Mouse (Mus musculus) kidney, adult 18-20 months (tissue): ENCODE measurements at regions not wholly inside any gene's neighbourhood (a gene's known extent, or its start where the extent isn't known, plus 50 kb on each side); places are given as distances from the start of the nearest gene placed in this dataset.

Source experiments
- DNase-seq: peaks from one replicate; pipeline ENCODE4 v3.0.0; 2021

DNA sequence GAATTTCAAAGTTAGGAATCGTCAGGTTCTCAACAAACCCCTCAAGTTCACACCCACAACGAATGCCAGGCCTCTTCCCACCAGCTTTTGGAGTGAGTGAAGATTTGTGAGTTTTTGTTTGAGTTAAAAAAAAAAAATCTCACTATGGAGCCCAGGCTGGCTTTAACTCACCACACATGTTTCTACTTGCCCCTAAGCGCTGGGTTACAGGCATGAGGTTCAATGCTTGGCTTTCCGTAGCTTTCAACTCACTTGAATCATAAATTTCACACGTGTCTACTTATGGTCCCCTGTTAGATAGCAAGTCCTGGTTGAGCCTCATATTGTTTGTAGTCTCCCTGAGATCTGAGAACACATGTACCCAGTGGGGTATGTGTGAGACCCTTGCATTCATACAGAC is 122.8 kb upstream of the Efna5 start:
- no peak for DNase-seq

DNA sequence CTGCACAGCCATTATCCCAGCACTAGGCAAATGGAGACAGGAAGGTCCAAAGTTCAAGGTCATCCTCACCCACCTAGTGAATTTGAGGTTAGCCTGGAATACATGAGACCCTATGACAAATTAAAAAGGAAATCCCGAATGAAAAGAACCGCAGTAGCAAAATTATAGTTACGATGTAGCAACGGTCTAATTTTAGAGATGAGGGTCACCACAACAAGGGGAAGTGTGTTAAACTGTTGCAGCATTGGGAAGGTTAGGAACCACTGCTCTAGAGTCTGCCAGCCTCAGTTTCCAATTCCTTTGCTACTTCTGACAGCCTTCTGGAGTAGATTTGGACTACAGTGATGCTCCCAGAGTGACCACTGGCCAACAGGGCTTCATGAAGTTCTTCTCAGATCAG is 121.6 kb upstream of the Efna5 start:
- no peak for DNase-seq

DNA sequence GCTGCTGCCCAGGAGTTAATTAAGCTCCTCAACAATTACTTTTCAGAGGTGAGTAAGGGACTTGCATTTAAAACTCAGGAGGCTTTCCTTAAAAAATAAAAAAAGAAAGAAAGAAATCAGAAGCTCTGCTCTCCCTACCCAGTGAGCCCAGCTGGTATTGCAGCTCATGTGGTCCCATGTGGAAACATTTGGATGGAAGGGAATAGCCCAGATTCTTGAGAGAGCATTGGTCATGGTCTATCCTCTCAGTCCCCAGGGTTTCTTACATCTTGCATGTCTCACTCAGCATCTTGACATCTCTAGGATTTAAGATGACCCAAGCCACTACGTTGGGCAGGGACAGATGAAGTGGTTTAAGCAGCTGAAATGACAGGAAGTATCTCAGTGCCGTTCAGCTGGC is 120.8 kb upstream of the Efna5 start:
- DNase-seq = no peak

DNA sequence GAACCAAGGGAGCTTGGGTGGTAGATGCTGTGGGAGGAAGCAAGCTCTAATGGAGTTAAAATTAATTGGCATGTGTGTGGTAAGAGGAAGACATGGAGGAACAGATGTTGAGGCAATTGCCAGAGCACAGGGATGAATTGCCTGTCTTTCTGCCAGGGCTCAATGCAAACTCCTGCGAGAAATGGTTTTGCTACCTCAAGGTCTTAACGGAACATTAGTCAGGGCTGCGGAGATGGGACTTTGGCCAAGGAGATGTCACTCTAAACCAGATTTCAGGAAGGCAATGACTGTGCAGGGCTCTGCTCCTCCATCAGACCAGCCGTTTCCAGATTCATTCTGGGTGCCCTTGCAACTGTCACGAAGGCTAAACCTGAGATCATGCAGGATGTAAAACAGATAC is 116.6 kb upstream of the Efna5 start:
- DNase-seq = no peak

DNA sequence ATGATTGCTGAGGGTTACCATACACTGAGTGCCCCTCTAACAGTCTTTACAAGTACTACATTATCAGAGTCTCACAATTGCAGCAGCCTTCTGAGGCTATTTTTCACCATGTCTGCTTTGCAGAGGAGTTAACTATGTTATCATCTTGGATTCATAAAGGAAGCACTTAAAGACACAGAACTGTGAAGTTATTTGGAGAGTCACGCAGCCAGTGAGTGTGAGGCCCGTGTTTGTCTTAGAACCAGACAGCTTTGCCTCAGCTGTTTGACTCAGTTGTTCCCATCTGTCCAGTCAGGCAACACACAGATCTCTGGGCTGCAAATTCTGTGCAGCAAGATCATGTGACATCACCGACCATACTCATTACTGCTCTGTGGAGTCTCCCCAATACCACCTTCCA is 114.2 kb upstream of the Efna5 start:
- no peak for DNase-seq

DNA sequence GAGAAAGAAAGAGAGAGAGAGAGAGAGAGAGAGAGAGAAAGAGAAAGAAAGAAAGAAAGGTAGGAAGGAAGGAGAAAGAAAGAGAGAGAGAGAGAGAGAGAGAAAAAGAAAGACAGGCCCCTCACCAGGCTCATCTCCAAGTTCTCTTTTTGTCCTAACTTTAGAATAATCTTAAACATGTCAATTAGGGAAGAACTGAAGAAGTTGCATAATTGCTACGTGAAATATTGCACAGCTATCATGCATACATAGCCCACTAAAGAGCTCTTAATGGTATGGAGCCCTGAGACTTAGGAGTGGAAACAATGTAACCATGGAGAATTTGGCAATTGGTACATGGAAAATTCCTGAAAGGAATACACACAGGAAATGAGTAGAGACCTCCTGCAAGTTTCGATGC is 111.9 kb upstream of the Efna5 start:
- no peak for DNase-seq

DNA sequence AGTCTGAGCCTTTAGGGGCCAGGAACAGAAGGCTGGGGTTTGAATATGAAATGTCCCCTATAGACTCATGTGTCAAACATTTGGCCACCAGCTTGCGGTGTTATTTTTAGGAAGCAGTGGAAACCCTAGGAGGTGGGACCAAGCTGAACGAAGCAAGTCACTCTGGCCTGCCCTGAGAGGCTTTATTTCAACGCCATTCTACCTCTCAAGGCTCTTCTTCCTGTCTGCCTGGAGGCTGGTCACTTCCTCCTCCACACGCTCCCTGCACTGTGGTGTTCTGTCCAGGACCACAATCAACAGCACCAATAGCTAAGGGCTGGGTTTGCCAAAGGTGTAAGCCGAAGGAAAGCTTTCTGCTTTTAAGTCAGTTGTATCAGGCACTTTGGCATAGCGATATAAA is 105.2 kb upstream of the Efna5 start:
- DNase-seq = no peak

DNA sequence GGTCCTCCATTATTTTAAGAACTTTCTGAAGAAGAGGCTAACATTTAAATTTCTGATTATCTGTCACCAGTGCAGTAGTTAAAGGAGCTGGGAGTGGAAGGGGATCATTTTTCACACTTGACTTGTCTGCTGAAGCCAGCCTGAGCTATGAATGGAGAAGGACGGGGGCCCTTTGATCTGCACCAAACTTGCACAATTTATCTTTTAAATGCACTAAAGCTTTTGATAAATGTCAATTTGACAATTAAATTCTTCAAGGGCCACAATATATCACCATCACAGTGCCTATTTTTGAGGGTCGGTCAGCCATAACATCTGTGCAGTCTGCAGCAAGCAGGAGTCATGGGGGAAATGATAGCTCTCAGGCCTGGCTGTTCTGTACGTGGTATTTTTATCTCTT is 99.2 kb upstream of the Efna5 start:
- DNase-seq = no peak

DNA sequence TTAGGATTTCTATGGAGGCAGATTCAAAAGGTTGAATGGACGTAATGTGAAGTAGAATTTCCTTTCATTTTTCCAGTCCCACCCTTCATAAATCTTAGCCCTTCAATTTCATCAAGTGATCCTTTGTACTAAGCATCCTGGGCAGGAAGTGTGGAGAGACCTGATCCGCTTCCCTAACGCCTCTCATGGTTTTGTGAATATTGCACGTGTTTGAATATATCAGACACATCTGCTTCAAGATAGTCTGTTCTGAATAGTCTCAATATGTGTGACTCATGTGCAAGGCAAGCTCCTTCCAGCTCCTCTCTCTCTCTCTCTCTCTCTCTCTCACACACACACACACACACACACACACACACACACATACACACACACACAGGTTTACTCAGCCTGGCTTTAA is 96.4 kb upstream of the Efna5 start:
- DNase-seq = no peak

DNA sequence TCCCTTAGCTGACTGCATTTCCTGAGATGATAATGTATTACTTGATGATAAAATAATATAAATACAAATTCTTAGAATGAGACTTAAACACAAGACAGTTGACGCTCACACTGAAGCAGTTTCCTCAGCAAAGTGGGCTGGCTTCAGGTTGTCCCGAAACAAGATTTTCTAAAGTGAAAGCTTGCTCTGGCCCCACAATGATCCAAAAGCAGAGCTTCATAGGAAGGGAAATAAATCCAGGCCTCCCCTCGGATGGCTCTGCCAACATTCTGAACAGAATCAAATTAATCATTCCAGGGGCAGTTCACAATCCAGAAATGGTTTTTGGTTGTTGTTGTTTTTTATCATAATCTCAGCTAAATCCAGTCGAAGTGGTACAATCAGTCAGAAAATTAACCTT is 96.0 kb upstream of the Efna5 start:
- DNase-seq = no peak

DNA sequence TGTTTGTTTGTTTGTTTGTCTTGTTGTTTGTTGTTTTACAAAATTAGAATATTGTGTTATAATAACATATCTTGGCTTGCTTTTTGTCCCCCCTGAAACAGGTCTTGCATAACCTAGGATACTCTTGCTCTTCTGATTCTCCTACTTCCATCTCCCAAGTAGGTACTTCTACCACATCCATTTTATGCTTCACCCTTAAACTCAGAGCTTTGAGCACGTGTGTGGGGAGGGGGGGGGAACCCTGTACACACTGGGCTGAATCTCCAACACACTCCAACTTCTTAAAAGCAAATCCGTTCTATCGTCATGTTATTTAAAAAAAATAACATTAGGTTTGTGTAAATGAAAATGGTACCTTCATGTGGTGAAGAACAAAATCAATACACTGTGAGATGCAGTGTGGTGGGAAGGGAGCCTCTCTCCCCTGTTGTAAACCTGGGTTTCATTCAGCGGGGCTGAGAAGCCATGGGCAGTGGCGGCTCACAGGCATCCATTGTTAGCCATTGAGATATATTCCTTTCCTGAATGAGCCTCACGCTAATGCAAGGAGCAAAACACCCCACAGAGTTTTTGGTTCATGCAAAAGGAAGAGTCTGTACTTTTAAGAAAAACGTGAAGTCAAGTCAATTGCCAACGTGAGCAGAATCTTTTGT is 93.6 kb upstream of the Efna5 start:
- DNase-seq = no peak

DNA sequence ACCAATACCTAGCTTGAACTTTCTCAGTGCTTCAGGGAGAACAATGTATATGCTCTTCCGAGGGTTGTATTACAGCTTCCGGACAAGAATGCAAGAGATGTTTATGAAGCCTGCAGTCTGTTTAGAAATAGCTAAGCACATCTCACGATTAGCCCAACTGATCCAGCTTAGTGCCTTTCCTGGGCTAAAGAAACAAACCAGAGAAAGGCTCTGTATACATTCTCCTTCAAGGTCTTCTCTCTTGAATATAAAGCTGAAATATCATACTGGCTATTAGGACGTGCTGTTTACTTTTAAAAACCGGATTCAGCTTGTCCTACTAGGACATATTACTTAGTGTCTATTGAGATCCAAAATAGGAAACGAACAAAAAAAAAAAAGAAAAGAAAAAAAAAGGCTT is 87.9 kb upstream of the Efna5 start:
- no peak for DNase-seq

DNA sequence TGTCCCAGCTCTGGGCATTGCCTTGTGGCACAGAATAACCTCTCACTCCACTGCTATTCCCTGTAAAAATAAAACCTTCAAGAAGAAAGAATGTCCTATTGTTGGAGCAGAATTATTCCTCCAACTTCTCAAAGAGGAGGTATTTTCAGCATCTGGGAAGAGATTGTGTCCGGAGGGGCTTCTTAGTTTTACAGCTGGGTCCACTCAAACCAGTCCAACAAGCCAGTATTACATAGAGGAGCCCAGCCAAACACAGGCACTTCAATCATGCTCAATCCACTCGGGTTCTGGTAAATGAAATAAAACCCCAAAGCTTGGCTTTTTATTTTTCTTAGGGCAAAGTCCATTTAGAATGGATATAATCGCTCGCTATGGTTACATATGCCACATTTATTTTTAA is 82.7 kb upstream of the Efna5 start:
- DNase-seq = no peak

DNA sequence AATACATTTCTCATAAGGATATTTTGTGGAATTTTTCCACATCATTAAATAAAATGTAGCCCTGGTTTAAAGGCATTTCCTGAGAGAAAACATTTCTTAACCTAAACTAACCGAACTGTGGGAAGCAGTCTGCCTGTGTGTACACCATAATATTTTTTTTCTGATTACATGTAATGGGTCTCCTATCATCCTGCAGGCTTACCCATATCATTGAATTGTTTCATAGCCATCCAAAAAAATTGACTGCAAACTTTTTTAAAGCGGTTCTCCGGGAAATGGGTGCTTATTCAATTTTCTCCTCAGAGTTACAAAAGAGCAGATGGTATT is 81.1 kb upstream of the Efna5 start:
- no peak for DNase-seq

DNA sequence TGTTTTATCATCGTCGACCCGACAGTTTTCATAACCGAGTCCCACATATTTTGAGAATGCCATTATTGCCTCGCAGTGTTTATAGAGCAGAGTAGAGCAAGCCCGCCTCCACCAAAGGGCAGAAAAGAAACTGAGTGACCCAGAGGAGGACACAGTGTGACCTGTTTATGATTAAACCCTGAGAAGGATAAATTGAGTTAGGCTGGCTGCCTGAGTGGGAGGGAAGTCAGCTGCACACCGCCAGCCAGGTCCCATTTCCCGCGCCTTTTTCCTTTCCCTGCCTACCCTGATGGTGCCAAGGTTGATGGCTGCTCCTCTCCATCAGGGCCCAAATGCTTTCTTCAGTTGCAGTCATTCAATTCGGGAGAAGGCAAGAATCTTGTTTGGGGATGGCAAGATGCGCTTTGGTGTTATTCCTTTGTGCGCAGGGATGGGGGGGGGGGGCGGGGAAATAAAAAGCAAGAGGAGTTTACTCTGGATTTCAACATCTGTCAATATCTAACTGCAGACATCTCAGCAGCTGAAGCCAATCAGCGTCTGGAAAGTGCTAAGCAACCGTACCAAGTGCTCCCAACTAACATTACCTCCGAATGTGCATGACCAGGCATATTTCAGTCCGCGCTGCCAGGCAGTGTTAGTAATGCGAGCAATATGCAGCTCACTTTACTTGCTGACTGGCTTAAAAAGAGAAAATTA is 80.6 kb upstream of the Efna5 start:
- peak; percentile 15 for DNase-seq

DNA sequence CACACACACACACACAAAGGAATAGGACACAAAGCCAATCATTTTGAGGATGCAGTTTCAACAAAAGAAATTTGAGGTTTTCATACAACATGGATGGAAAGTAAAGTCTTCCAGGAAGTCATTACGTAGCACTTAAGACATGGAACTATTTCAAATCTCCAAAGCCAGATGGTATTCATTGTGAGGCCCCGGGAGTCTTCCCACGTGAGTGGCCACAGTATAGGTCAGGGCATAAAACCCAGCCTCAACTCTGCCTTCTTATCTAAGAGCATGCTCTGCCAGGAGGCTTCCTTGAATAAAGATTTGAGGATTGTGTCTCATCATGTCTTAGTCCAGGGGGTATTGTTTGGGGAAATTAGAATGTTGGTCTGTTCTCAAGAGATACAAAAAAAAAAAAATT is 78.0 kb upstream of the Efna5 start:
- DNase-seq = no peak

DNA sequence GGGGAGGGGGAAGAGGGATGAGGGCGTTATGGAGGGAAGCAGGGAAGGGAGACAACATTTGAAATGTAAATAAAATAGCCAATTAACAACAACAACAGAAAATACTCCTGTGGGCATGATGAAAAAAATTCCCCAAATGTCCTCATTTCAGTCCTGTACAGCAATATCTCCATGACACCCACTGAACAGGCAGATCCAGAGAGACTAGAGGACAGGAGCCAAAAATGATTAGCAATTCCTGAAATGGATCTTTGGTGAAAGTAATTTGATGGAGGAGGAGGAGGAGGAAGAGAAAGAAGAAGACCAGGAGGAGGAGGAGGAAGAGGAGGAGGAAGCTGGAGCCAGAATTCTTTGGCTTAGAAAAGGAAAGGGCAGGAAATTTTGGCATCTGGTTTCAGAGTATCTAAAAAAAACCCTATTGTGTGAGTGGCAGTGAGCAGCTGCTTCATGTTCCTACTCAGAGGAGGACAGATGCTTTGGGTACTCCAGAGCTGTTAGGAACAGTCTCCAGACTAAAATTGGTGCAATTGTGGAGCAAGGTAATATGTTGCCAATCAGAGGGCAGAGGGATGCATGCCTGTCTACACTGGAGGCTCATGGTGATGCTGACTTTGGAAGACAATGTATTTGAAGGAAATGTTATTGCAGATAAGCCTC is 66.5 kb upstream of the Efna5 start:
- DNase-seq = no peak

DNA sequence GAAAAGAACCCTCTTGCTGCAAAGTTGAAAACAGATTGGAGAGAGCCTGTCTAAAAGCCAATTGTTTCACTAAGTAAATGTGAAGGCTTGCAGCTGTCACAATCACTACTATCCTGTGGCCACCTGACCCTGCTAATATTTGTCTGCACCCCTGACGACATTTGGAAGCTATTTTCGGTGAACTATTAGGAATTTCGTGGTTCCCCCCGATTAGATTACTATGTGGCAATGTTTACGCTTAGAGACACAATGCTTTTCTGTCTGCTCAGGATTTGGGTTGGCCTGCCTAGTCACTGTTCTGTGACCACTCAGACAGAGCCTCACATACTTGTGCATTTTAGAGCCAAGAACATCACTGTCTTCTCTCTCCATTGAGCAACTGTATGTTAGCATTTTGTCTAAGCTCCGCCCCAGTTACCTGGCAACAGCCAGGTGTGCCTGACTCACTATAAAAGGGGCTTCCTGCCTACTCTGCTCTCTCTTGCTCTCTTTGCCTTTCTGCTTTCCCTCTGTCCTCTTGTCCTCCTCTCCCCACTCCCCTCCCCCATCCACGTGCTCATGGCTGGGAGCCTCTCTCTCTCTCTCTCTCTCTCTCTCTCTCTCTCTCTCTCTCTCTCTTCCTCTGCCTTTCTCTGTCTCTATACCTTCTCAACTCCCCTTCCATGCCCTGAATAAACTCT is 59.6 kb upstream of the Efna5 start:
- no peak for DNase-seq

DNA sequence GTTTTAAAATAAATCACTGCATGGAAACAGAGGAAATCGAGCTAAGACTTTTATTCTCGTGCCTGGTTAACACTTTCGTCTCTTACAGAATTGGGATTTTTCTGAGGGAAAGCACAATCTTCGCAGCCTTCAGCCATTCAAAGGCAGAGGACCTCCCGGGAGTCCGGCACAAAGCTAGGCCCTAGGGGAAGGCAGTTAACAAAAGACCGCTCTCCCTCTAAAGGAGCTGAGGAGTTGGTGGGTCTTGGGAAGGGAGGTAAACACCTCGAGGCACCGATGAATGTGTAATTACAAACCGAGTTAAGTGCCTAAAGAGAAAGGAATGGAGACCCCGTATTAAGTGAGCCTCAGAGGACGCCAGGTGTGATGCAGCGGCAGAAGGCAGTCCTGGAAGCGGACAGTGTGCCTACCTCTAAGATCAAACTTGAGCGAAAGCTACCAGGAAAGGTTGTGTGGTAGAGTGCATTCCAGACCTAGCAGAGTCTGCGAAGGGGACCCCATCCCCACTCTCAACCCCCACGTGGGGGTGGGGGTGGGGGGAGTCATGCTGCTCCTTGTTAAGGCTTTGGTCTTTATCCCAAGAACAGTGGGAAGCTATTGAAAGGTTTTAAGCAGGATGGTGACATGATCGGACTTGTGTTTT is 58.9 kb upstream of the Efna5 start:
- no peak for DNase-seq

DNA sequence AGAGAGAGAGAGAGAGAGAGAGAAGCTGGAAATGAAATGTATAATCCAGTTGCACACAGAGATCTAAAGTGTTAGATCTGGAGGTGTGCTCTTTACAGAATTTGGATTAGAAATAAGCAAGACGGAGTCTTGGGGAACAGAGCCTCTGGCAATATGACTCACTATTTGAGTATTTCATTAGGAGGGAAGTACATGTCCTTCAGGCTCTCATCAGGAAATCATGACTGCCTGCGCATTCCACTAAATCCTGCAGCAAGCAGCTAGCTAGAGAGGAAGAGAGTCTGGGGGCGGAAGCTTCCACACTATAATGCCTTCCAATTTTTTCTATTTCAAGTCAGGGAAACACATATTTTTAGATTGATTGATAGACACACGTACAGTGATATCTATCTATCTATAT is 58.1 kb upstream of the Efna5 start:
- DNase-seq = no peak
